Mouse (Mus musculus) lung, embryonic 14.5 days (tissue): ENCODE results near the gene Slc9a3r1. TPM values are rescaled to one million over a fixed set of nuclear protein-coding genes. Genes with fewer than 3 reads are reported as not detected.

ENCODE experiments used
- ATAC-seq: fragments of 200-750 bp; cut with Nextera tagmentation; 2 replicates; pipeline ENCODE4 v1.8.0; 2017; ENCODE audit warnings: mild to moderate bottlenecking, moderate TSS enrichment, moderate library complexity; ENCODE audit not compliant: insufficient read depth
- DNase-seq: peaks from one replicate; pipeline ENCODE4 v3.0.0-alpha.2; 2015
- H3K27ac ChIP-seq: fragments of 300-500 bp; sonication (generic); 2 replicates; pipeline ENCODE4 v1.5.1; 2014; ENCODE audit warnings: low read depth, mild to moderate bottlenecking, moderate library complexity
- H3K27me3 ChIP-seq: fragments of 300-500 bp; sonication (generic); 2 replicates; pipeline ENCODE4 v1.6.1; 2014; ENCODE audit warnings: low read length, control low read depth; ENCODE audit not compliant: insufficient read depth
- H3K36me3 ChIP-seq: fragments of 300-500 bp; sonication (generic); 2 replicates; pipeline ENCODE4 v1.6.1; 2014; ENCODE audit warnings: control low read depth; ENCODE audit not compliant: insufficient read depth
- H3K4me1 ChIP-seq: fragments of 300-500 bp; sonication (generic); 2 replicates; pipeline ENCODE4 v1.6.1; 2014; ENCODE audit warnings: antibody characterized with exemption, control low read depth; ENCODE audit not compliant: insufficient read depth
- H3K4me2 ChIP-seq: fragments of 300-500 bp; sonication (generic); 2 replicates; pipeline ENCODE4 v1.6.1; 2014; ENCODE audit warnings: mild to moderate bottlenecking
- H3K4me3 ChIP-seq: fragments of 300-500 bp; sonication (generic); 2 replicates; pipeline ENCODE4 v1.5.1; 2014; ENCODE audit warnings: low read depth, low read length
- H3K9ac ChIP-seq: fragments of 300-500 bp; sonication (generic); 2 replicates; pipeline ENCODE4 v1.6.1; 2014
- H3K9me3 ChIP-seq: fragments of 300-500 bp; sonication (generic); 2 replicates; pipeline ENCODE4 v1.6.1; 2016; ENCODE audit warnings: low read depth, low read length, control low read depth
- CTCF ChIP-seq: IDR thresholded peaks from 2 replicates; pipeline ENCODE4 v1.5.1; 2016; ENCODE audit warnings: antibody characterized with exemption, low read depth
- WGBS: fragments of 180-500 bp; shearing (Covaris S2); extraction: QIAGEN DNeasy Blood & Tissue Kit; methylation state at CpG from one replicate; pipeline ENCODE4 v1.1.7; 2014; 5-methylcytosine and 5-hydroxymethylcytosine counted together
- polyA plus RNA-seq: library from polyadenylated mRNA; unstranded; fragments of >200 nt; fragmentation: Nextera tagmentation; extraction: Ambion mirVana; gene quantifications from 2 replicates; pipeline ENCODE4 v1.2.1, GENCODE M21; 2014

The Slc9a3r1 gene
- polyA plus RNA-seq, 1 experiment from 2014 or later, result 52.3 TPM

- no peak overlapping the region for H3K9ac ChIP-seq
- no peak for TF ChIP-seq CTCF
- peaks cover 22% of the 10 kb centered on the region; the same call in 1 of the 2 replicates for H3K27me3 ChIP-seq
- 24% methylated on average over 9 of the region's 9 CpGs for WGBS
- ATAC-seq (no peak), DNase-seq (peak; percentile 33)
- no peak overlapping the region for H3K4me2 ChIP-seq
- peak overlapping the region; percentile 18; the same call in 1 of the 2 replicates for H3K27ac ChIP-seq
- H3K4me3 ChIP-seq, result no peak overlapping the region
- peaks cover 29% of the 10 kb centered on the region for H3K4me1 ChIP-seq
- no peaks in the 10 kb centered on the region for H3K9me3 ChIP-seq
- H3K36me3 ChIP-seq, result no peaks in the 10 kb centered on the region
These were observed 56.1 kb downstream of the Slc9a3r1 start for GRCm38 (mm10) chr11:115219263-115219662.

- 72% methylated on average over 10 of the region's 10 CpGs for WGBS
- DNase-seq (no peak), ATAC-seq (no peak)
- H3K4me1 ChIP-seq, result peaks cover 29% of the 10 kb centered on the region
- no peak overlapping the region for H3K4me2 ChIP-seq
- no peaks in the 10 kb centered on the region for H3K9me3 ChIP-seq
- no peak overlapping the region for H3K4me3 ChIP-seq
- H3K9ac ChIP-seq, result no peak overlapping the region
- no peak overlapping the region for H3K27ac ChIP-seq
- no peak for TF ChIP-seq CTCF
- H3K27me3 ChIP-seq, result peaks cover 22% of the 10 kb centered on the region; the same call in 1 of the 2 replicates
- H3K36me3 ChIP-seq, result no peaks in the 10 kb centered on the region
These were observed 56.5 kb downstream of the Slc9a3r1 start for GRCm38 (mm10) chr11:115219685-115220084.

DNA sequence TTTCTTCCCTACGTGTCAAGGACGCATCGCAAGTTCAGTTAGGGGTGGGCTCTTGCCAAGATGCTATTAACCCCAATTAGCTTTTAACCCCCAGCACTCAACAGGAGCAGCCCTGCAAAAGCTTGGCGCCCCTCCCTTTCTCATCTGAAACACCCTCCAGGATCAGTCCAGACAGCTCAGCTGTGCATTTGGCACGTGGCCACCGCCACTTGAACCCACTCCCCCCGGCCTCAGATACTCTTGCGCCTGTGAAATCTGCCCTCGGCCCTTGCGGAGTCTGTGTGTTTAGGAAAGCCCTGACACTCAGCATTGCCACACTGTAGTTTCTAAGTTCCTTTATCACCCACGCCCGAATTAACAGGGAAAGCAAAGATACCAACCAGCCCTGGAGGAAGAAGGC lies 58.9 kb downstream of the Slc9a3r1 start:
- Histone ChIP-seq H3K9ac (no peak overlapping the region), H3K27me3 (peaks cover 22% of the 10 kb centered on the region; the same call in 1 of the 2 replicates), H3K4me2 (peak overlapping the region; percentile 31; the same call in 1 of the 2 replicates), H3K4me1 (peaks cover 35% of the 10 kb centered on the region), H3K36me3 (no peaks in the 10 kb centered on the region), H3K4me3 (no peak overlapping the region), H3K27ac (no peak overlapping the region), H3K9me3 (no peaks in the 10 kb centered on the region)
- DNase-seq (peak; percentile 84), ATAC-seq (peak; percentile 64; the same call in 1 of the 2 replicates)
- TF ChIP-seq CTCF, result no peak
- 7% methylated on average over 12 of the region's 12 CpGs for WGBS

GRCm38 (mm10) chr11:115222570-115222969 lies 59.4 kb downstream of the Slc9a3r1 start:
- H3K4me1 ChIP-seq, result peaks cover 37% of the 10 kb centered on the region
- DNase-seq, result peak; percentile 21
- ATAC-seq, result peak; percentile 25; the same call in 1 of the 2 replicates
- no peak overlapping the region for H3K4me3 ChIP-seq
- no peak overlapping the region for H3K27ac ChIP-seq
- peaks cover 22% of the 10 kb centered on the region; the same call in 1 of the 2 replicates for H3K27me3 ChIP-seq
- H3K9me3 ChIP-seq, result no peaks in the 10 kb centered on the region
- H3K4me2 ChIP-seq, result peak overlapping the region; percentile 31; the same call in 1 of the 2 replicates
- no peak overlapping the region for H3K9ac ChIP-seq
- 9% methylated on average over 5 of the region's 5 CpGs for WGBS
- H3K36me3 ChIP-seq, result no peaks in the 10 kb centered on the region
- 0 out of 2 replicates have a peak, but pooled peaks have one; percentile 5 for TF ChIP-seq CTCF

DNA sequence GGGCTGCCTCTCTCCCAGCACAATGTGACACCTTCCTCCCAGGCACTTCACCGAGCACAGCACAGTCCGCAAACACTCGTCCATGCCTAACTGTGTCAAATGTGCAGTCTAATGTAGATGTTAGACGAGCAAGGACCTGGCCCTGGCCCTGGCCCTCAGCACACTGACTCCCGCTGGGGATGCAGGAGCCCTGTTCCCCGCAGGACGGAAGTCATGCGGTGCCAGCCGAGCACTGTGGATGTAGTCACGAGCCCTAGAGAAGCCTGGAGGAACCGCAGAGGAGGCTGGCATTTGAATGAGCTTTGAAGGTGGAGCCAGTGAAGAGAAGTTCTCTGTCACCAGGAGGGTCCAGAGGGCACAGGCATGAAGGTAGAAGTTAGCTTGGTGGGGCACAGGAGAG lies 60.3 kb downstream of the Slc9a3r1 start:
- H3K36me3 ChIP-seq, result no peaks in the 10 kb centered on the region; the same call in 1 of the 2 replicates
- no peak overlapping the region for H3K9ac ChIP-seq
- H3K4me3 ChIP-seq, result no peak overlapping the region
- TF ChIP-seq CTCF, result no peak
- peaks cover 19% of the 10 kb centered on the region; the same call in 1 of the 2 replicates for H3K27me3 ChIP-seq
- H3K9me3 ChIP-seq, result no peaks in the 10 kb centered on the region
- no peak overlapping the region for H3K27ac ChIP-seq
- DNase-seq (no peak), ATAC-seq (no peak)
- 0 out of 2 replicates have a peak overlapping the region, but pooled peaks have one; percentile 12 for H3K4me2 ChIP-seq
- 43% methylated on average over 11 of the region's 11 CpGs for WGBS
- H3K4me1 ChIP-seq, result peaks cover 38% of the 10 kb centered on the region

DNA sequence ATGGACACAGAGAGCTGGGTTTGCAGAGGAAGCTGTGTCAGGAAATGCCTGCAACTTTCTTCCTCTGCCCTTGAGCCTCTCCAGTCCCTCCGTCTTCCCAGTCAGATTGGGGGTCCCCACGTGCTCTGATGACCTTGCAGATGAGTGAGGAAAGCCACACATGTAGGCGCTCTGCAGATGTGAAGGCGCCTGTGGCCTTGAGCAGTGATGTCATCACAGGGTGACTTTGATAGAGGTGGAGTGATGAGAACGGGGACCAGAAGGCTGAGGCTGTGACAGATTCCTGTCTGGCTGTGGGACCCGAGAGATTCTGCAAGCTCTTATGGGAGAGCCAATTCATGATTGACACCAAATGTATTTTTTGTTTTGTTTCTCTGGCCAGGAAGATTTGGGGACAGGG lies 60.7 kb downstream of the Slc9a3r1 start:
- Histone ChIP-seq H3K4me2 (0 out of 2 replicates have a peak overlapping the region, but pooled peaks have one; percentile 12), H3K27me3 (peaks cover 19% of the 10 kb centered on the region; the same call in 1 of the 2 replicates), H3K4me3 (no peak overlapping the region), H3K4me1 (peaks cover 38% of the 10 kb centered on the region), H3K9me3 (no peaks in the 10 kb centered on the region), H3K9ac (no peak overlapping the region), H3K36me3 (no peaks in the 10 kb centered on the region; the same call in 1 of the 2 replicates), H3K27ac (no peak overlapping the region)
- no peak for TF ChIP-seq CTCF
- no peak for ATAC-seq
- DNase-seq, result no peak
- WGBS, result 50% methylated on average over 6 of the region's 6 CpGs

DNA sequence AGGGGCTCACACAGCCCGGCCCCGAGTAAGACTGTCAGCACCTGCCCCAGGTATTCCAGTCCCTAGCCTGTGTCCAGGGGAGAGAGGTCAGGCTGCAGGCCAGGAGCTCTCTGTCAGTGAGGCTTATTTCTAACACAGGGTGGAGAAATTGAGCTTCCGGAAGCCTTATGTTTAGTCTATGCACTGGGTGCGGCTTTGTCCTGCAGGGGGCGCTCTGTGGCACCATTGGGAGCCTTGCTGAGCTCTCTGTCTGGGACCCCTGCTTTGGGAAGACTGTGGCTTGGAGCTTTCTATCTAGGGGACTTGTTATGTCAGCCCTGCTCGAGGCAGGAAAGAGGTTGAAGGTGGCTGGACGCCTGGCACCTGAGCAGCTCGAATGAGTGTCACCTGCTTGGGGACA lies 61.7 kb downstream of the Slc9a3r1 start:
- Histone ChIP-seq H3K9ac (no peak overlapping the region), H3K27me3 (peaks cover 19% of the 10 kb centered on the region; the same call in 1 of the 2 replicates), H3K4me2 (no peak overlapping the region), H3K27ac (no peak overlapping the region), H3K4me1 (peaks cover 36% of the 10 kb centered on the region), H3K4me3 (no peak overlapping the region), H3K9me3 (no peaks in the 10 kb centered on the region), H3K36me3 (no peaks in the 10 kb centered on the region; the same call in 1 of the 2 replicates)
- TF ChIP-seq CTCF, result peak; percentile 61
- peak; percentile 73 for DNase-seq
- no peak for ATAC-seq
- WGBS, result 34% methylated on average over 8 of the region's 8 CpGs
